Mouse (Mus musculus): ENCODE measurements around the gene Hoxc10.

Gene Hoxc10

GRCm38 (mm10) chr15:102966776-102967311 lies at the start of gene Hoxc10:
Hoxc10 (plus strand) TSS chr15:102966796.
- DNase-seq (ENCODE audit: low spot score in 2 of 2), result no peak

- no peak for DNase-seq (ENCODE audit: low spot score in 2 of 2)
Measured at GRCm38 (mm10) chr15:102917972-102918572, 48.5 kb upstream of the Hoxc10 start.

GRCm38 (mm10) chr15:102918611-102919265 lies 47.9 kb upstream of the Hoxc10 start:
- no peak for DNase-seq (ENCODE audit: low spot score in 2 of 2)

GRCm38 (mm10) chr15:102919336-102920180 lies 47.0 kb upstream of the Hoxc10 start:
- DNase-seq (ENCODE audit: low spot score in 2 of 2), result no peak

GRCm38 (mm10) chr15:102920619-102921018 lies 46.0 kb upstream of the Hoxc10 start:
- DNase-seq (ENCODE audit: low spot score in 2 of 2), result peak in 1 of 2 experiments; percentile 53

- DNase-seq (ENCODE audit: low spot score in 2 of 2), result peak in 1 of 2 experiments; percentile 60
Measured at GRCm38 (mm10) chr15:102921053-102922011, 45.3 kb upstream of the Hoxc10 start, which contains the start of gene Hoxc13. Hoxc13 (plus strand) TSS chr15:102921103.

GRCm38 (mm10) chr15:102922012-102922362 lies 44.6 kb upstream of the Hoxc10 start:
- peak in 1 of 2 experiments; percentile 55 for DNase-seq (ENCODE audit: low spot score in 2 of 2)

GRCm38 (mm10) chr15:102922636-102923500 lies 43.7 kb upstream of the Hoxc10 start:
- peak in 1 of 2 experiments; percentile 36 for DNase-seq (ENCODE audit: low spot score in 2 of 2)

- peak in 1 of 2 experiments; percentile 52 for DNase-seq (ENCODE audit: low spot score in 2 of 2)
Measured at GRCm38 (mm10) chr15:102927032-102927645, 39.5 kb upstream of the Hoxc10 start.

- DNase-seq (ENCODE audit: low spot score in 2 of 2), result no peak
Measured at GRCm38 (mm10) chr15:102931706-102932358, 34.8 kb upstream of the Hoxc10 start.

- no peak for DNase-seq (ENCODE audit: low spot score in 2 of 2)
Measured at GRCm38 (mm10) chr15:102934438-102934837, 32.2 kb upstream of the Hoxc10 start.

GRCm38 (mm10) chr15:102934897-102935296 lies 31.7 kb upstream of the Hoxc10 start:
- no peak for DNase-seq (ENCODE audit: low spot score in 2 of 2)

- no peak for DNase-seq (ENCODE audit: low spot score in 2 of 2)
Measured at GRCm38 (mm10) chr15:102936279-102936972, 30.2 kb upstream of the Hoxc10 start, which contains the start of gene Hoxc12. Hoxc12 (plus strand) TSS chr15:102936757.

- no peak for DNase-seq (ENCODE audit: low spot score in 2 of 2)
Measured at GRCm38 (mm10) chr15:102937036-102937666, 29.4 kb upstream of the Hoxc10 start.

GRCm38 (mm10) chr15:102939256-102940155 lies 27.1 kb upstream of the Hoxc10 start:
- no peak for DNase-seq (ENCODE audit: low spot score in 2 of 2)

GRCm38 (mm10) chr15:102942739-102943467 lies 23.7 kb upstream of the Hoxc10 start:
- no peak for DNase-seq (ENCODE audit: low spot score in 2 of 2)
